ENCODE assay signal across 25 mouse cellular contexts in genomic region chr12:79960446-79960845, GRCm38 (mm10).
DNase-seq lines count a peak whose midpoint lies in the region; ATAC-seq and TF ChIP-seq lines count a peak whose summit lies in the region.
"Had no signal": no experiment of that assay in that cellular context is flagged by ENCODE, and none has a peak within 500 bp of the region (broad histone marks: within the 10 kb centered on the region; RNA-seq: fewer than 3 reads in every experiment).

No protein-coding gene starts in this region.

- no peak overlapping the region for H3K27ac ChIP-seq in forebrain, embryonic 11.5 days (ENCODE audit: low read depth, low read length)
- H3K27ac ChIP-seq in forebrain, embryonic 15.5 days (replicated peaks), result no peak overlapping the region
- peak overlapping the region; percentile 19; the same call in 1 of the 2 replicates for H3K27ac ChIP-seq in hindbrain, embryonic 10.5 days
- H3K27ac ChIP-seq in hindbrain, embryonic 12.5 days, result no peak overlapping the region
- H3K27ac ChIP-seq in embryonic facial prominence, embryonic 10.5 days (replicated peaks), result peak overlapping the region; percentile 19; the same call in 1 of the 2 replicates
- H3K27ac ChIP-seq in small intestine, adult 2 months (ENCODE audit: insufficient read depth, low read depth, low read length), result peak overlapping the region; percentile 16; the same call in 1 of the 2 replicates
- H3K27ac ChIP-seq in midbrain, embryonic 14.5 days (replicated peaks; ENCODE audit: low read depth, low read length), result no peak overlapping the region
- H3K27ac ChIP-seq: heart, adult 2 months; heart, embryonic 15.5 days; hindbrain, embryonic 13.5 days; intestine, embryonic 15.5 days had no signal

- H3K4me2 ChIP-seq in forebrain, embryonic 11.5 days (ENCODE audit: low read depth, low read length, severe bottlenecking), result no peak overlapping the region
- H3K4me2 ChIP-seq in forebrain, embryonic 15.5 days (replicated peaks), result no peak overlapping the region
- no peak overlapping the region for H3K4me2 ChIP-seq in hindbrain, embryonic 12.5 days (replicated peaks)
- H3K4me2 ChIP-seq in midbrain, embryonic 14.5 days (ENCODE audit: low read length), result no peak overlapping the region
- H3K4me2 ChIP-seq: heart, embryonic 12.5 days; heart, embryonic 15.5 days; hindbrain, embryonic 13.5 days; intestine, embryonic 15.5 days had no signal

- WGBS in forebrain, embryonic 11.5 days, result 85% methylated on average over 4 of the region's 4 CpGs
- 81% methylated on average over 4 of the region's 4 CpGs for WGBS in forebrain, embryonic 15.5 days
- WGBS in hindbrain, embryonic 10.5 days, result 67% methylated on average over 4 of the region's 4 CpGs
- 74% methylated on average over 4 of the region's 4 CpGs for WGBS in hindbrain, embryonic 12.5 days
- 76% methylated on average over 4 of the region's 4 CpGs for WGBS in embryonic facial prominence, embryonic 10.5 days
- WGBS in small intestine, adult 2 months, result 89% methylated on average over 4 of the region's 4 CpGs
- WGBS in midbrain, embryonic 14.5 days, result 80% methylated on average over 4 of the region's 4 CpGs

- H3K27me3 ChIP-seq in forebrain, embryonic 11.5 days (ENCODE audit: control insufficient read depth, insufficient read depth, low read length), result no peaks in the 10 kb centered on the region
- H3K27me3 ChIP-seq in forebrain, embryonic 15.5 days, result no peaks in the 10 kb centered on the region
- H3K27me3 ChIP-seq in hindbrain, embryonic 10.5 days (ENCODE audit: insufficient read depth, poor library complexity, severe bottlenecking), result 0 out of 2 replicates have a peak, but pooled peaks cover 2% of the 10 kb centered on the region
- no peaks in the 10 kb centered on the region; the same call in 1 of the 2 replicates for H3K27me3 ChIP-seq in hindbrain, embryonic 12.5 days
- H3K27me3 ChIP-seq in embryonic facial prominence, embryonic 10.5 days (replicated peaks; ENCODE audit: low read depth, poor library complexity, severe bottlenecking), result 0 out of 2 replicates have a peak, but pooled peaks cover 6% of the 10 kb centered on the region
- H3K27me3 ChIP-seq in small intestine, adult 2 months (ENCODE audit: control insufficient read depth, insufficient read depth, low read length), result no peaks in the 10 kb centered on the region
- H3K27me3 ChIP-seq in midbrain, embryonic 14.5 days (ENCODE audit: control insufficient read depth, insufficient read depth, low read length), result no peaks in the 10 kb centered on the region
- H3K27me3 ChIP-seq: heart, embryonic 12.5 days; heart, embryonic 15.5 days; hindbrain, embryonic 13.5 days; intestine, embryonic 15.5 days had no signal

- no peak for ATAC-seq in forebrain, embryonic 11.5 days (replicated peaks; ENCODE audit: low FRiP score)
- ATAC-seq in forebrain, embryonic 15.5 days (replicated peaks), result no peak
- ATAC-seq in hindbrain, embryonic 12.5 days (ENCODE audit: low FRiP score), result no peak
- no peak for ATAC-seq in midbrain, embryonic 14.5 days (ENCODE audit: low FRiP score, low TSS enrichment)
- ATAC-seq: forebrain, embryonic 14.5 days; hindbrain, embryonic 16.5 days; intestine, embryonic 15.5 days had no signal

- H3K4me3 ChIP-seq in forebrain, embryonic 11.5 days (ENCODE audit: low read depth, low read length), result no peak overlapping the region
- no peak overlapping the region for H3K4me3 ChIP-seq in forebrain, embryonic 15.5 days
- H3K4me3 ChIP-seq in hindbrain, embryonic 10.5 days, result no peak overlapping the region
- no peak overlapping the region for H3K4me3 ChIP-seq in hindbrain, embryonic 12.5 days
- no peak overlapping the region for H3K4me3 ChIP-seq in embryonic facial prominence, embryonic 10.5 days
- H3K4me3 ChIP-seq in small intestine, adult 2 months (ENCODE audit: low read depth, low read length), result no peak overlapping the region
- H3K4me3 ChIP-seq in midbrain, embryonic 14.5 days (replicated peaks; ENCODE audit: low read depth, low read length), result no peak overlapping the region
- H3K4me3 ChIP-seq: heart, adult 2 months; heart, embryonic 12.5 days; heart, embryonic 15.5 days; hindbrain, embryonic 13.5 days; intestine, embryonic 15.5 days had no signal

- DNase-seq in forebrain, embryonic 11.5 days (ENCODE audit: low spot score), result peak; percentile 37
- no peak for DNase-seq in hindbrain, embryonic 10.5 days (ENCODE audit: low spot score)
- DNase-seq in embryonic facial prominence, embryonic 10.5 days (ENCODE audit: low spot score), result no peak
- no peak for DNase-seq in midbrain, embryonic 14.5 days
- DNase-seq: adrenal gland, adult 8-10 months; adrenal gland, postnatal 25 days; cerebellum, adult 11-12 months; cerebellum, adult 8-10 months; cerebellum, postnatal 10 days; cerebellum, postnatal 36 days; embryo, embryonic 11 days; gastrocnemius, postnatal 25 days; heart, postnatal 10 days; heart, postnatal 36 days; kidney, adult 18-20 months had no signal

- no peaks in the 10 kb centered on the region for H3K9me3 ChIP-seq in forebrain, embryonic 11.5 days (ENCODE audit: control insufficient read depth, low read length)
- no peaks in the 10 kb centered on the region for H3K9me3 ChIP-seq in forebrain, embryonic 15.5 days
- H3K9me3 ChIP-seq in hindbrain, embryonic 10.5 days, result no peaks in the 10 kb centered on the region
- H3K9me3 ChIP-seq in hindbrain, embryonic 12.5 days (replicated peaks), result no peaks in the 10 kb centered on the region
- H3K9me3 ChIP-seq in embryonic facial prominence, embryonic 10.5 days, result no peaks in the 10 kb centered on the region
- no peaks in the 10 kb centered on the region for H3K9me3 ChIP-seq in midbrain, embryonic 14.5 days (ENCODE audit: control insufficient read depth, low read length)
- H3K9me3 ChIP-seq: heart, embryonic 12.5 days; heart, embryonic 15.5 days; hindbrain, embryonic 13.5 days; intestine, embryonic 15.5 days had no signal

- TF ChIP-seq POLR2A in small intestine, adult 2 months (IDR thresholded peaks at IDR 0.05; ENCODE audit: low read depth, low read length), result no peak

- no peaks in the 10 kb centered on the region for H3K4me1 ChIP-seq in forebrain, embryonic 11.5 days (replicated peaks; ENCODE audit: control insufficient read depth, insufficient read depth, low read length)
- H3K4me1 ChIP-seq in forebrain, embryonic 15.5 days, result peaks cover 6% of the 10 kb centered on the region; the same call in 1 of the 2 replicates
- H3K4me1 ChIP-seq in hindbrain, embryonic 10.5 days (replicated peaks), result peaks cover 26% of the 10 kb centered on the region
- H3K4me1 ChIP-seq in hindbrain, embryonic 12.5 days, result peaks cover 8% of the 10 kb centered on the region
- peaks cover 48% of the 10 kb centered on the region for H3K4me1 ChIP-seq in embryonic facial prominence, embryonic 10.5 days
- peaks cover 2% of the 10 kb centered on the region for H3K4me1 ChIP-seq in small intestine, adult 2 months (ENCODE audit: control insufficient read depth, insufficient read depth, insufficient read length, low read length)
- H3K4me1 ChIP-seq in midbrain, embryonic 14.5 days (ENCODE audit: control insufficient read depth, insufficient read depth, low read length), result peaks cover 6% of the 10 kb centered on the region; the same call in 1 of the 2 replicates

- no peak overlapping the region for H3K9ac ChIP-seq in forebrain, embryonic 11.5 days (ENCODE audit: low read length)
- H3K9ac ChIP-seq in forebrain, embryonic 15.5 days (replicated peaks), result no peak overlapping the region
- no peak overlapping the region for H3K9ac ChIP-seq in hindbrain, embryonic 12.5 days
- no peak overlapping the region for H3K9ac ChIP-seq in midbrain, embryonic 14.5 days (replicated peaks; ENCODE audit: low read length)
- H3K9ac ChIP-seq: heart, embryonic 12.5 days; heart, embryonic 15.5 days; hindbrain, embryonic 13.5 days; intestine, embryonic 15.5 days had no signal

- no peak for TF ChIP-seq CTCF in small intestine, adult 2 months (IDR thresholded peaks at IDR 0.05; ENCODE audit: extremely low read depth, insufficient read length, insufficient replicate concordance, low read depth, low read length)

- no peaks in the 10 kb centered on the region for H3K36me3 ChIP-seq in forebrain, embryonic 11.5 days (ENCODE audit: control insufficient read depth, insufficient read depth, low read length)
- no peaks in the 10 kb centered on the region for H3K36me3 ChIP-seq in forebrain, embryonic 15.5 days
- no peaks in the 10 kb centered on the region for H3K36me3 ChIP-seq in hindbrain, embryonic 10.5 days
- no peaks in the 10 kb centered on the region for H3K36me3 ChIP-seq in hindbrain, embryonic 12.5 days
- H3K36me3 ChIP-seq in embryonic facial prominence, embryonic 10.5 days (replicated peaks), result no peaks in the 10 kb centered on the region
- no peaks in the 10 kb centered on the region for H3K36me3 ChIP-seq in small intestine, adult 2 months (ENCODE audit: control insufficient read depth, insufficient read depth, low read length)
- no peaks in the 10 kb centered on the region for H3K36me3 ChIP-seq in midbrain, embryonic 14.5 days (ENCODE audit: control insufficient read depth, insufficient read depth, low read length)
- H3K36me3 ChIP-seq: heart, embryonic 12.5 days; heart, embryonic 15.5 days; hindbrain, embryonic 13.5 days; intestine, embryonic 15.5 days had no signal

Comparison
In these comparisons a context has a peak if more than half of its experiments do, and no peak if none do; other contexts are left out.
1. H3K27ac ChIP-seq: peak in hindbrain, embryonic 10.5 days (single experiment), embryonic facial prominence, embryonic 10.5 days (single experiment) and small intestine, adult 2 months (single experiment); none in forebrain, embryonic 11.5 days (single experiment), forebrain, embryonic 15.5 days (single experiment), hindbrain, embryonic 12.5 days (single experiment) and midbrain, embryonic 14.5 days (single experiment).